Mouse (Mus musculus) heart, adult 2 months (tissue): ENCODE results near the gene Sorl1.

ENCODE experiments used
- CTCF ChIP-seq: fragments of 200-600 bp; IDR thresholded peaks from 2 replicates; pipeline ENCODE4 v1.8.1; 2022; ENCODE audit warnings: antibody characterized with exemption, mild to moderate bottlenecking, moderate library complexity
- EP300 ChIP-seq: fragments of 200-500 bp; IDR thresholded peaks from 2 replicates; pipeline ENCODE4 v1.6.1; 2011; ENCODE audit warnings: low read depth, low read length, control low read depth; ENCODE audit not compliant: insufficient read depth
- POLR2A ChIP-seq: fragments of 200-500 bp; IDR thresholded peaks from 2 replicates; pipeline ENCODE4 v1.6.1; 2011; ENCODE audit warnings: mild to moderate bottlenecking, low read depth, low read length, control low read depth; ENCODE audit not compliant: insufficient read depth

- TF ChIP-seq POLR2A (no peak), CTCF (no peak), EP300 (no peak)
Measured at GRCm38 (mm10) chr9:41985052-41985451, 139.0 kb downstream of the Sorl1 start.
